Mouse (Mus musculus) liver, postnatal 0 days (tissue): ENCODE measurements around the gene Cd80. TPM values are rescaled to one million over a fixed set of nuclear protein-coding genes. Genes with fewer than 3 reads are reported as not detected.

Experiments
- ATAC-seq: fragments of 200-750 bp; cut with Nextera tagmentation; 2 replicates; pipeline ENCODE4 v1.8.0; 2017; ENCODE audit warnings: mild to moderate bottlenecking, moderate library complexity
- DNase-seq: peaks from one replicate; pipeline ENCODE4 v3.0.0-alpha.2; 2016
- H3K27ac ChIP-seq: fragments of 300-500 bp; sonication (generic); 2 replicates; pipeline ENCODE4 v1.5.1; 2014; ENCODE audit warnings: antibody characterized with exemption, moderate library complexity, mild to moderate bottlenecking, low read depth
- H3K27me3 ChIP-seq: fragments of 300-500 bp; sonication (generic); 2 replicates; pipeline ENCODE4 v1.6.1; 2014; ENCODE audit warnings: low read length, control low read depth, mixed read lengths; ENCODE audit not compliant: insufficient read depth
- H3K36me3 ChIP-seq: fragments of 300-500 bp; sonication (generic); replicated peaks from 2 replicates; pipeline ENCODE4 v1.6.1; 2014; ENCODE audit warnings: mild to moderate bottlenecking, control low read depth, low read length, moderate library complexity, mixed read lengths; ENCODE audit not compliant: insufficient read depth
- H3K4me1 ChIP-seq: fragments of 300-500 bp; sonication (generic); 2 replicates; pipeline ENCODE4 v1.6.1; 2014; ENCODE audit warnings: antibody characterized with exemption, mild to moderate bottlenecking, control low read depth; ENCODE audit not compliant: insufficient read depth
- H3K4me2 ChIP-seq: fragments of 300-500 bp; sonication (generic); 2 replicates; pipeline ENCODE4 v1.6.1; 2014; ENCODE audit warnings: low read depth, mild to moderate bottlenecking, low read length, moderate library complexity, mixed read lengths
- H3K4me3 ChIP-seq: fragments of 300-500 bp; sonication (generic); 2 replicates; pipeline ENCODE4 v1.5.1; 2014; ENCODE audit warnings: low read depth, low read length
- H3K9ac ChIP-seq: fragments of 300-500 bp; sonication (generic); replicated peaks from 2 replicates; pipeline ENCODE4 v1.6.1; 2014; ENCODE audit warnings: mild to moderate bottlenecking, moderate library complexity
- H3K9me3 ChIP-seq: fragments of 300-500 bp; sonication (generic); 2 replicates; pipeline ENCODE4 v1.6.1; 2016; ENCODE audit warnings: mild to moderate bottlenecking, control low read depth, low read length, mixed read lengths
- CTCF ChIP-seq: sonication (generic); IDR thresholded peaks from 2 replicates; pipeline ENCODE4 v1.5.1; 2016; ENCODE audit warnings: antibody characterized with exemption, low read depth
- EP300 ChIP-seq: IDR thresholded peaks from 2 replicates; pipeline ENCODE4 v1.6.1; 2016; ENCODE audit warnings: antibody characterized with exemption, low read depth, mild to moderate bottlenecking
- WGBS: fragments of 180-500 bp; shearing (Covaris S2); extraction: QIAGEN DNeasy Blood & Tissue Kit; methylation state at CpG from one replicate; pipeline ENCODE4 v1.1.7; 2014; ENCODE audit not compliant: insufficient replicate concordance; 5-methylcytosine and 5-hydroxymethylcytosine counted together
- polyA plus RNA-seq: library from polyadenylated mRNA; unstranded; fragments of >200 nt; fragmentation: Nextera tagmentation; extraction: Ambion mirVana; gene quantifications from 2 replicates; pipeline ENCODE4 v1.2.1, GENCODE M21; 2015

Cd80 gene
- polyA plus RNA-seq, result 0.13 and 0.15 TPM in 2 replicates

DNA sequence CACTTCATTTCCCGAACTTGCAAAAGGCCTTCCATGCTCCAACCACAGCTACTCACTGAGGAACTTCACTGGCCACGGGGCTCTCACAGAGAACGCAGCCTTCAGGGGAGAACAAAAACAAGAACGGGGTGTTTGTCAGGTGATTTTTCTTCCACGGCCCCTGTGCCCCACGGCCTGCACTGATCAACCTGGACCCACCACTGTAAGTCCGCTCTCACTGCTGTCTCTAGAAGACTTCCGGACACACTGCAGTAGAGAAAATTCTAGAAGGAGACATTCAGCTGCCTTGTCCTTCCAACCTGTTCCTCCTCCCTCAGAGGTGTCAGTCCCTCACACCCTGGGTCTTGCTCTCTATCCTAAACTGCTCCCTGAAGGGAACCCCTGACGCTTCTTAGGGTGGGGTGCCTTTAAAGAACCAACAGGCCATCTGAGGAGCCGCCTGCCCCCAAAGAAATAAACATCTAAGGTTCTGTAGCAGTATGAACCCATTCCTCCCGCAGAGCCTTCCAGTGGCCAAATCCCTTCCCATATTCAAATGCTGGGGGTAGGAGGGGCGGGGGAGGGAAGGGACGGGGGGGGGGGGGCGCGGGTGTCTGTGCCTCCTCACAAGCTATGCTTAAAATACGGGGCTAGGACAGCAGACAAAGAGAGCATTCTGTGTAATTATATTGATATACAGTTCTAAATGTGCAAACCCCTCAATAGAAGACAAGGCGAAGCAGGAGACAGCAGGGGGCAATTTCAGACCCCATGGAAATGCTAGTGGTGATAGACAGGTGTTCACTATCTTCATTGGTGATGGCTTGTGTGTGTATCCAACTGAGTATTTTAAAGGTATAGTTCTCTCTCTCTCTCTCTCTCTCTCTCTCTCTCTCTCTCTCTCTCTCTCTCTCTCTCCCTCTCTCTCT lies at the start of gene Cd80:
Cd80 (plus strand) TSS at position 51 of the 908 bp plus-strand sequence.
- H3K4me2 ChIP-seq, result no peak within 1 kb of the TSS
- H3K36me3 ChIP-seq, result no peaks in the 10 kb centered on the region
- DNase-seq, result no peak
- WGBS, result 71% methylated on average over 17 of the region's 17 CpGs
- ATAC-seq, result no peak
- no peaks in the 10 kb centered on the region for H3K27me3 ChIP-seq
- no peak within 1 kb of the TSS for H3K4me3 ChIP-seq
- no peaks in the 10 kb centered on the region for H3K9me3 ChIP-seq
- no peak within 1 kb of the TSS for H3K9ac ChIP-seq
- TF ChIP-seq EP300 (no peak), CTCF (no peak)
- H3K4me1 ChIP-seq, result peaks cover 18% of the 10 kb centered on the region
- no peak within 1 kb of the TSS for H3K27ac ChIP-seq

DNA sequence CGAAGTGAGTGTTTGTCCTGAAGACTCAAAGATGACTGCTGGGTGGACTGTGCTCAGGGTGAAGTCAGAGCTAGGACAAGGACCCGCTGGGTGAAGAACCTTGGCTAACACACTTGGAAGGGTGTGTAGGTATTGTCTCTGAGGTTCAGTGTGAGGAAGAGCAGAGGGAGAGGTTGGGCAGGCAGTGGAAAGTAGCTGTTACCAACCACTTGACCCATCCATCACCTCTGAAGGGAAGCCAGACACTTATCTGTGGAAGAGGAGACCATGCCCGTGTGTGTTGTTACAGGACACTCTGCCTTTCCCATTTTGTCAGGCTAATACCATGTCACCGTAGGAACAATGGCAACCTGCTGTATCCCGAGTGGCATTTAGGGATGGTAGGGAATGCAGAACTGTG lies 49.1 kb upstream of the Cd80 start:
- no peak for DNase-seq
- Histone ChIP-seq H3K36me3 (0 out of 2 replicates have a peak, but pooled peaks cover 8% of the 10 kb centered on the region), H3K27ac (no peak overlapping the region), H3K27me3 (no peaks in the 10 kb centered on the region), H3K4me2 (no peak overlapping the region), H3K4me3 (no peak overlapping the region), H3K4me1 (peaks cover 5% of the 10 kb centered on the region; the same call in 1 of the 2 replicates), H3K9me3 (no peaks in the 10 kb centered on the region), H3K9ac (no peak overlapping the region)
- no peak for ATAC-seq
- TF ChIP-seq EP300 (no peak), CTCF (no peak)
- 68% methylated on average over 5 of the region's 5 CpGs for WGBS

DNA sequence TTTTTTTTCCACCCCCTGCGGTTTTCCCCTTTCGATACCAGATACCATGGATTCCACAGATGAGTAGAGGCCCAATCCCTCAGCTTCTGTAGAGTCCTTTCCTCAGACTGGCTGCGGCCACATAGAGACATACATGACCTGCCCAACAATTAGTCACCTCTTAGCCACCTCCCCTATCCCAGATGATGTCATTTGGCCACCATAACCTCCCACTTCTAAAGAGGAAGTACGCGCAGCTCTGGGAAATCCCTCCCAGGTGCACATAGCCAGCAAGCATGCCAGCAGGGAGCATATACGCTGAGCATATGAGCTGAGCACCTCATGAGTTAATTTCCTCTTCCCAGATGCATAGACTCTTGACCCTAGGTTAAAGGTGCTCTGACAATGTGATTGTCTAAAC lies 48.7 kb upstream of the Cd80 start:
- no peak for DNase-seq
- Histone ChIP-seq H3K9ac (no peak overlapping the region), H3K4me3 (no peak overlapping the region), H3K27me3 (no peaks in the 10 kb centered on the region), H3K4me2 (no peak overlapping the region), H3K9me3 (no peaks in the 10 kb centered on the region), H3K27ac (no peak overlapping the region), H3K36me3 (0 out of 2 replicates have a peak, but pooled peaks cover 8% of the 10 kb centered on the region), H3K4me1 (peaks cover 5% of the 10 kb centered on the region; the same call in 1 of the 2 replicates)
- TF ChIP-seq EP300 (no peak), CTCF (no peak)
- whole genome bisulfite sequencing, result 68% methylated on average over 6 of the region's 6 CpGs
- peak; percentile 95 for ATAC-seq

DNA sequence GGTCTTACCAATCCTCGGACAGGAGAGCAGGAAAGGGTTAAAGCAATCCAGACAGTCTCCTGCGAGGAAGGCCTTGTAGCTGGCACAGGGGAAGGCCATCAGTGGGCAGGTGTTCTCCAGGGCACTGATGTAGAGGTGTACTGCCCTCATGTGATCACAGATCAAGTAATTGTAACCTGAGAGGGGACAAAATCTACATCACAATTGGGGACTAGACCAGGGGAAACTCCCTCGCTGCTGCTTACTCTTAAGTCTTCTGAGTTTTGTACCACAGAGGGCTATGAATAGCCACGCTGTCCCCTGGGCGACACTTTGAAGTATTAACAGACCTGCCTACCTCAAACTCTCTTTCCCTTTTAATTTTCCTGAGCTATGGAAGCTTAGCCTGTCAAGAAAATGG lies 47.8 kb upstream of the Cd80 start:
- Histone ChIP-seq H3K4me2 (no peak overlapping the region), H3K9me3 (no peaks in the 10 kb centered on the region), H3K27me3 (no peaks in the 10 kb centered on the region), H3K4me3 (no peak overlapping the region), H3K9ac (no peak overlapping the region), H3K36me3 (0 out of 2 replicates have a peak, but pooled peaks cover 8% of the 10 kb centered on the region), H3K4me1 (peaks cover 5% of the 10 kb centered on the region; the same call in 1 of the 2 replicates), H3K27ac (no peak overlapping the region)
- TF ChIP-seq CTCF (no peak), EP300 (no peak)
- ATAC-seq (no peak), DNase-seq (no peak)
- 57% methylated on average over 5 of the region's 5 CpGs for WGBS

DNA sequence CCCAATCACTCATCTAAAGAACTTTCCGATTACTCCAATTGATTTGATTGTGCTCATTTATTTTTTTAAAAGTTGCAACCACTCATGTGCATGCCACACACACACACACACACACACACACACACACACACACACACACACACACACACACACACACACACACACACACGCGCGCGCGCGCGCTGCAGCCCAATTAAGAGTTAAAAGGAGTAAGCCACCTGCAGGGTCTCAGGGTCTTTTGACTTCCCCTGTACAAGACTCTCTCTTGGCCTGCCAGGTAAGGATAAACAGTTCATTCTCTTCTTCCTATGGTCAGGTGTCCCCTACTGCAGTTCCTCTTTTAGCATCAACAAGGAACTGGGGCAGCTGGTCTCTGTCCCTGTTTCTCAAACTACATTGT lies 46.9 kb upstream of the Cd80 start:
- peaks cover 5% of the 10 kb centered on the region; the same call in 1 of the 2 replicates for H3K4me1 ChIP-seq
- TF ChIP-seq EP300 (no peak), CTCF (no peak)
- no peak overlapping the region for H3K27ac ChIP-seq
- H3K4me2 ChIP-seq, result no peak overlapping the region
- no peak for DNase-seq
- 0 out of 2 replicates have a peak, but pooled peaks cover 8% of the 10 kb centered on the region for H3K36me3 ChIP-seq
- H3K9ac ChIP-seq, result no peak overlapping the region
- no peak overlapping the region for H3K4me3 ChIP-seq
- no peaks in the 10 kb centered on the region for H3K27me3 ChIP-seq
- ATAC-seq, result no peak
- H3K9me3 ChIP-seq, result no peaks in the 10 kb centered on the region
- 96% methylated on average over 8 of the region's 8 CpGs for WGBS

DNA sequence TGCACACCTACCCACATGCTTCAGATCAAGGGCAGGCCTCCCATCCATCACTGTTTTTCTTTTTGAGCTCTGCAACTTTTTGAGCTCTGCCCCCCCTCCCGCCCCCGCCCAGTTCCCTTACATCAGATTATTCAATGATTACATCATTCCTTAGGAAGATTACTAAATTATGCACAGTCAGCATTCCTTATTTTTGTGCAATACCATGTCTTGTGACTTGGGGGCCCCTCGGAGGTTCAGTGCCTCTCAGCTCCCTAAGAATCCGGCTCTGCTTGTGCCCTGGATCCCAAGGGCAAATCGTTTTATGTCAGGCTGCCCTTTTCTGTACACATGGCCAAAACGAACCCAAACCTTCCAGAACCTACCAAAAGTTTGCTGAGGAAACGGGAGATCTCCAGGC lies 40.4 kb upstream of the Cd80 start:
- H3K9me3 ChIP-seq, result no peaks in the 10 kb centered on the region
- H3K27me3 ChIP-seq, result no peaks in the 10 kb centered on the region
- TF ChIP-seq CTCF, result no peak
- TF ChIP-seq EP300, result no peak
- H3K4me3 ChIP-seq, result no peak overlapping the region
- no peak for ATAC-seq
- no peak overlapping the region for H3K27ac ChIP-seq
- no peak overlapping the region for H3K9ac ChIP-seq
- no peaks in the 10 kb centered on the region for H3K4me1 ChIP-seq
- H3K4me2 ChIP-seq, result no peak overlapping the region
- DNase-seq, result no peak
- WGBS, result 71% methylated on average over 7 of the region's 7 CpGs
- H3K36me3 ChIP-seq, result no peaks in the 10 kb centered on the region
